Mouse (Mus musculus) heart, adult 11 months (tissue): Measurements from ENCODE around the gene 2310034G01Rik.

Experiments
- DNase-seq: peaks from one replicate; pipeline ENCODE4 v3.0.0; 2022

The 2310034G01Rik gene

GRCm38 (mm10) chr19:46357344-46358280 lies 7.5 kb upstream of the 2310034G01Rik start:
- DNase-seq: no peak

- peak; percentile 99 for DNase-seq
Observed at GRCm38 (mm10) chr19:46356701-46357138, 6.6 kb upstream of the 2310034G01Rik start.

- peak; percentile 91 for DNase-seq
Observed at GRCm38 (mm10) chr19:46349550-46349949, 552 bp downstream of the 2310034G01Rik start.

GRCm38 (mm10) chr19:46348761-46349458 lies 1.2 kb downstream of the 2310034G01Rik start:
- peak; percentile 98 for DNase-seq

- DNase-seq: no peak
Observed at GRCm38 (mm10) chr19:46347936-46348668, 2.0 kb downstream of the 2310034G01Rik start.

- DNase-seq: no peak
Observed at GRCm38 (mm10) chr19:46347146-46347545, 3.0 kb downstream of the 2310034G01Rik start.

- DNase-seq: no peak
Observed at GRCm38 (mm10) chr19:46344710-46345419, 5.2 kb downstream of the 2310034G01Rik start.

- peak; percentile 97 for DNase-seq
Observed at GRCm38 (mm10) chr19:46339287-46339971, 10.7 kb downstream of the 2310034G01Rik start.

- DNase-seq: no peak
Observed at GRCm38 (mm10) chr19:46338942-46339286, 11.2 kb downstream of the 2310034G01Rik start.

GRCm38 (mm10) chr19:46338331-46338936 lies 11.7 kb downstream of the 2310034G01Rik start, which contains the start of gene Cuedc2:
TSS of gene Cuedc2 (minus strand) at chr19:46338702.
- DNase-seq: peak; percentile 99

GRCm38 (mm10) chr19:46337719-46338330 lies 12.3 kb downstream of the 2310034G01Rik start:
- DNase-seq: no peak

GRCm38 (mm10) chr19:46333906-46334305 lies 16.2 kb downstream of the 2310034G01Rik start:
- peak; percentile 85 for DNase-seq

GRCm38 (mm10) chr19:46332721-46333339 lies 17.3 kb downstream of the 2310034G01Rik start:
- peak; percentile 86 for DNase-seq

GRCm38 (mm10) chr19:46331936-46332335 lies 18.2 kb downstream of the 2310034G01Rik start:
- no peak for DNase-seq

GRCm38 (mm10) chr19:46331326-46331725 lies 18.8 kb downstream of the 2310034G01Rik start:
- peak; percentile 92 for DNase-seq

GRCm38 (mm10) chr19:46330696-46331095 lies 19.4 kb downstream of the 2310034G01Rik start:
- peak; percentile 91 for DNase-seq

GRCm38 (mm10) chr19:46329951-46330350 lies 20.2 kb downstream of the 2310034G01Rik start:
- DNase-seq: peak; percentile 98

GRCm38 (mm10) chr19:46329031-46329641 lies 21.0 kb downstream of the 2310034G01Rik start:
- peak; percentile 93 for DNase-seq
